Mouse (Mus musculus) CH12.LX (cell line): Measurements from ENCODE around the gene Golt1b. TPM values are rescaled to one million over a fixed set of nuclear protein-coding genes. Genes with fewer than 3 reads are reported as not detected.
A peak's percentile ranks its signal among the peaks of the same experiment; 100 is the strongest.

Experiments
- DNase-seq: peaks from one replicate; pipeline ENCODE4 v3.0.0-alpha.2; 2013; ENCODE audit errors: extremely low read depth
- H3K27ac ChIP-seq: 2 replicates; pipeline ENCODE4 v1.5.1; 2012; ENCODE audit warnings: low read depth, mild to moderate bottlenecking, control low read depth, moderate library complexity; ENCODE audit not compliant: insufficient read depth
- H3K27me3 ChIP-seq: replicated peaks from 2 replicates; pipeline ENCODE3; 2012; ENCODE audit warnings: inconsistent platforms
- H3K36me3 ChIP-seq, 2 experiments: replicated peaks in 1 of 2; 2 replicates each; pipeline versions ENCODE3 to v1.6.1; 2012; ENCODE audit warnings: inconsistent platforms in 1 of 2, low read length in 1 of 2, mild to moderate bottlenecking in 1 of 2, mixed read lengths in 1 of 2, moderate library complexity in 1 of 2; ENCODE audit not compliant: control insufficient read depth in 1 of 2, insufficient read depth in 1 of 2
- H3K4me1 ChIP-seq, 2 experiments: 2 replicates each; pipeline ENCODE4 v1.6.1; 2012; ENCODE audit warnings: inconsistent platforms in 1 of 2, moderate library complexity in 1 of 2; ENCODE audit not compliant: insufficient read depth in 2 of 2, control insufficient read depth in 1 of 2
- H3K4me2 ChIP-seq: 2 replicates; pipeline ENCODE4 v1.6.1; 2012; ENCODE audit warnings: low read depth, mild to moderate bottlenecking, control low read depth; ENCODE audit not compliant: poor library complexity, insufficient read depth, severe bottlenecking
- H3K4me3 ChIP-seq, 3 experiments: fragments of 150-350 bp in 1 of 3; sonication (generic) in 1 of 3; replicated peaks in 1 of 3; 2 replicates each; pipeline versions ENCODE3 to v1.5.1; 2011 to 2012; ENCODE audit warnings: low read depth in 2 of 3, low read length in 2 of 3, mild to moderate bottlenecking in 2 of 3, moderate library complexity in 2 of 3, control low read depth in 1 of 3, improper control_type of control experiment in 1 of 3, inconsistent platforms in 1 of 3, mixed read lengths in 1 of 3; ENCODE audit not compliant: poor library complexity in 1 of 3
- H3K79me2 ChIP-seq: replicated peaks from 2 replicates; pipeline ENCODE4 v1.6.1; 2012; ENCODE audit warnings: mild to moderate bottlenecking, moderate library complexity; ENCODE audit not compliant: control insufficient read depth, poor library complexity, insufficient read depth, severe bottlenecking; ENCODE audit errors: extremely low read depth
- H3K9ac ChIP-seq: 2 replicates; pipeline ENCODE4 v1.6.1; 2012; ENCODE audit warnings: low read depth, mild to moderate bottlenecking, control low read depth, moderate library complexity; ENCODE audit not compliant: insufficient read depth
- H3K9me3 ChIP-seq: replicated peaks from 2 replicates; pipeline ENCODE3; 2012; ENCODE audit warnings: low read length, inconsistent platforms, mixed read lengths
- CTCF ChIP-seq, 2 experiments: IDR thresholded peaks in 1 of 2; conservative IDR thresholded peaks in 1 of 2; 2 replicates each; pipeline ENCODE4 v1.5.1; 2011 to 2012; ENCODE audit warnings: low read depth in 2 of 2, low read length in 2 of 2, improper control_type of control experiment in 1 of 2, inconsistent platforms in 1 of 2, mild to moderate bottlenecking in 1 of 2, moderate library complexity in 1 of 2
- ELF1 ChIP-seq: IDR thresholded peaks from 2 replicates; pipeline ENCODE4 v1.6.1; 2014; ENCODE audit warnings: low read depth, mild to moderate bottlenecking, inconsistent platforms, low read length, improper control_type of control experiment
- ETS1 ChIP-seq: conservative IDR thresholded peaks from 2 replicates; pipeline ENCODE4 v1.6.1; 2012; ENCODE audit warnings: low read depth, mild to moderate bottlenecking, inconsistent platforms, low read length, improper control_type of control experiment, moderate library complexity
- GABPA ChIP-seq: IDR thresholded peaks from 2 replicates; pipeline ENCODE4 v1.6.1; 2012; ENCODE audit warnings: low read depth, low read length, improper control_type of control experiment, inconsistent platforms; ENCODE audit not compliant: insufficient replicate concordance
- JUN ChIP-seq: IDR thresholded peaks from 2 replicates; pipeline ENCODE4 v1.6.1; 2011; ENCODE audit warnings: low read depth, mild to moderate bottlenecking, low read length, improper control_type of control experiment, moderate library complexity; ENCODE audit not compliant: insufficient read depth
- MYC ChIP-seq: IDR thresholded peaks from 2 replicates; pipeline ENCODE4 v1.6.1; 2011; ENCODE audit warnings: low read depth, mild to moderate bottlenecking, improper control_type of control experiment, low read length
- PAX5 ChIP-seq: IDR thresholded peaks from 2 replicates; pipeline ENCODE4 v1.6.1; 2012; ENCODE audit warnings: low read length, inconsistent platforms, mixed read lengths
- POLR2A ChIP-seq: IDR thresholded peaks from 2 replicates; pipeline ENCODE4 v1.6.1; 2011; ENCODE audit warnings: low read depth, mild to moderate bottlenecking, improper control_type of control experiment, low read length
- POLR2AphosphoS2 ChIP-seq: IDR thresholded peaks from 2 replicates; pipeline ENCODE4 v1.6.1; 2011; ENCODE audit warnings: low read depth, low read length, improper control_type of control experiment
- TCF12 ChIP-seq: IDR thresholded peaks from 2 replicates; pipeline ENCODE4 v1.6.1; 2014; ENCODE audit warnings: low read depth, mild to moderate bottlenecking, inconsistent platforms, low read length, improper control_type of control experiment
- UBTF ChIP-seq: IDR thresholded peaks from 2 replicates; pipeline ENCODE4 v1.6.1; 2012; ENCODE audit warnings: low read depth, mild to moderate bottlenecking, inconsistent platforms, low read length, improper control_type of control experiment, moderate library complexity
- ZC3H11A ChIP-seq: IDR thresholded peaks from 2 replicates; pipeline ENCODE4 v1.6.1; 2012; ENCODE audit warnings: low read depth, mild to moderate bottlenecking, inconsistent platforms, low read length, improper control_type of control experiment
- ZMIZ1 ChIP-seq: IDR thresholded peaks from 2 replicates; pipeline ENCODE4 v1.6.1; 2012; ENCODE audit warnings: low read depth, mild to moderate bottlenecking, inconsistent platforms, low read length, improper control_type of control experiment
- ZNF384 ChIP-seq: IDR thresholded peaks from 2 replicates; pipeline ENCODE4 v1.6.1; 2012; ENCODE audit warnings: low read depth, low read length, improper control_type of control experiment, inconsistent platforms
- dilution Hi-C: fragments of 300-500 bp; cut with MboI; formaldehyde crosslinking; loops from 2 replicates; pipeline ENCODE4 v1.14.3; 2020; ENCODE audit warnings: low sequenced_read_pairs; ENCODE audit not compliant: extremely low pct_unique_long_range_greater_than_20kb, extremely low pct_ligation_motif_present
- in situ Hi-C: fragments of 300-500 bp; cut with MboI; formaldehyde crosslinking; loops from 3 replicates; pipeline ENCODE4 v1.14.3; 2019; ENCODE audit warnings: low sequenced_read_pairs, low pct_ligation_motif_present, low pct_unique_long_range_greater_than_20kb, mixed read lengths
- polyA plus RNA-seq: library from polyadenylated mRNA; unstranded; fragments of >175 nt; gene quantifications from 2 replicates; pipeline ENCODE4 v1.2.1, GENCODE M21; 2012; ENCODE audit warnings: low read depth; ENCODE audit not compliant: insufficient read length
- total RNA-seq, 2 experiments: library from RNA; depleted of rRNA; stranded (reverse); fragments of 300-350 nt in 1 of 2; fragments of >200 nt in 1 of 2; gene quantifications; 2 replicates each; pipeline ENCODE4 v1.2.3; 2012 to 2014

Gene Golt1b
- total and polyA plus RNA-seq, 3 experiments, result 28.3 to 71.8 (median 51.5) TPM

- Histone ChIP-seq H3K27ac (no peak overlapping the region), H3K36me3 (peaks cover 5 to 50% of the 10 kb centered on the region in 2 experiments), H3K4me3 (no peak overlapping the region), H3K27me3 (no peaks in the 10 kb centered on the region), H3K79me2 (peaks cover 35% of the 10 kb centered on the region), H3K4me2 (no peak overlapping the region), H3K9ac (no peak overlapping the region), H3K9me3 (no peaks in the 10 kb centered on the region), H3K4me1 (peaks cover 3 to 23% of the 10 kb centered on the region in 2 experiments; a peak in 3 of 4 replicates)
- in situ Hi-C loops (no loop called here), dilution Hi-C loops (no loop called here)
- no peak for DNase-seq
- TF ChIP-seq TCF12, result no peak
- TF ChIP-seq CTCF (conservative IDR thresholded peaks at IDR 0.05 in 1 of 2, IDR thresholded peaks at IDR 0.05 in 1 of 2; ENCODE audit: low read depth in 2 of 2, low read length in 2 of 2), result no peak
- TF ChIP-seq MYC, result no peak
- no peak for TF ChIP-seq ELF1
- TF ChIP-seq ZMIZ1, result no peak
Measured at GRCm38 (mm10) chr6:142384521-142384920, 2.5 kb upstream of the Golt1b start.

GRCm38 (mm10) chr6:142386285-142387010 lies 573 bp upstream of the Golt1b start:
- peak; percentile 20 for DNase-seq
- Histone ChIP-seq H3K79me2 (peaks cover 51% of the 10 kb centered on the region), H3K4me1 (peaks cover 11 to 40% of the 10 kb centered on the region in 2 experiments), H3K4me2 (peak overlapping the region; percentile 89), H3K9me3 (no peaks in the 10 kb centered on the region), H3K9ac (peak overlapping the region; percentile 71), H3K27me3 (no peaks in the 10 kb centered on the region), H3K27ac (no peak overlapping the region), H3K36me3 (peaks cover 5 to 47% of the 10 kb centered on the region in 2 experiments), H3K4me3 (peak overlapping the region; percentile 87 to 97 (median 97))
- peak; percentile 79; the same call in 1 of the 2 replicates for TF ChIP-seq POLR2A
- no peak for TF ChIP-seq GABPA
- peak; percentile 68 for TF ChIP-seq ZNF384
- peak; percentile 51; the same call in 1 of the 2 replicates for TF ChIP-seq POLR2AphosphoS2
- no peak for TF ChIP-seq CTCF (conservative IDR thresholded peaks at IDR 0.05 in 1 of 2, IDR thresholded peaks at IDR 0.05 in 1 of 2; ENCODE audit: low read depth in 2 of 2, low read length in 2 of 2)
- TF ChIP-seq ZMIZ1, result no peak
- no peak for TF ChIP-seq JUN
- in situ Hi-C loops, result no loop called here
- dilution Hi-C loops, result no loop called here

GRCm38 (mm10) chr6:142387755-142388271 lies 792 bp downstream of the Golt1b start:
- no peak for TF ChIP-seq ETS1
- TF ChIP-seq PAX5, result no peak
- TF ChIP-seq ZC3H11A, result no peak
- TF ChIP-seq POLR2AphosphoS2, result no peak
- TF ChIP-seq ELF1, result no peak
- no peak for TF ChIP-seq UBTF
- TF ChIP-seq, all 38 proteins: peak for 0
- no peaks in the 10 kb centered on the region for H3K9me3 ChIP-seq
- peak overlapping the region; percentile 87 to 97 (median 97) for H3K4me3 ChIP-seq
- H3K9ac ChIP-seq, result peak overlapping the region; percentile 77
- DNase-seq, result no peak
- peaks cover 64% of the 10 kb centered on the region for H3K79me2 ChIP-seq
- no peak overlapping the region for H3K27ac ChIP-seq
- H3K4me1 ChIP-seq, result peaks cover 11 to 45% of the 10 kb centered on the region in 2 experiments
- peaks cover 5 to 45% of the 10 kb centered on the region in 2 experiments for H3K36me3 ChIP-seq
- in situ Hi-C loops (no loop called here), dilution Hi-C loops (no loop called here)
- peak overlapping the region; percentile 98 for H3K4me2 ChIP-seq
- H3K27me3 ChIP-seq, result no peaks in the 10 kb centered on the region
